Mouse (Mus musculus): ENCODE data around the gene Helz2.

The Helz2 gene

DNA sequence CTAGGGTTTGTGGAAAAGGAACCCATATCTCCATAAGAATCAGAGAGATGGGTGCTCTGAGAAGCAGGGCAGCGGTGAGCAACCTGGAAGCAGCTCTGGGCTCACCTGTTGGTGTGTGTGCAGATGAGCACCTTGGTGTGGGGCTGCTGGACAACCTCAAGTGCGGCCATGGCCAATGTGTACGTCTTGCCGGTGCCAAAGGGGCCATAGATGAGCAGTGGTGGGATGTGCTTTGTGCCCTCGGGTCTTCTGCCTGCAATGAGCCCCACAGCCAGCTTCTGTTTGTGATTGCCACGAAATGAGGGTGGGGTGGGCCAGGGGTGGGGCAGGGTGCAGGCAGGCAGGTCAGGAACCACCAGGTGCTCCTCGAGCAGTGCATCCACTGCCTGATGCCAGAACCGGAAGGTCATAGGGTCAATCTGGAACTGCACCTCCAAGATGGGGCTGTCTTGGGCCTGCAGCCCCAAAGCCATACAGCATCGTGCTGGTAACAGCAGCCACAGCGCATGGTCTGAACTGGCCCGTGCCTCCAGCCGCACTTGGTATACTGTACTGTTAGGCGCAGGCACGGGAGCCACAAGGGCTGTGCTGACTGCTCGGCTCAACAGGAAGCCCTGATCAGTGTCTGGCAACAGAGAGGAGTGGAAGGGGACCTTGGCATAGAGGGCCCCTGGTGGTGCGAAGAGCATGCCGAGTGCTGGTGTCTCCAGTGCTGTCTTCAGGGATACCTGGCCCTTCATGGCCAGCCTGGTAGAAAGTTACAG lies 4.4 kb downstream of the Helz2 start:
- no peak for DNase-seq

DNA sequence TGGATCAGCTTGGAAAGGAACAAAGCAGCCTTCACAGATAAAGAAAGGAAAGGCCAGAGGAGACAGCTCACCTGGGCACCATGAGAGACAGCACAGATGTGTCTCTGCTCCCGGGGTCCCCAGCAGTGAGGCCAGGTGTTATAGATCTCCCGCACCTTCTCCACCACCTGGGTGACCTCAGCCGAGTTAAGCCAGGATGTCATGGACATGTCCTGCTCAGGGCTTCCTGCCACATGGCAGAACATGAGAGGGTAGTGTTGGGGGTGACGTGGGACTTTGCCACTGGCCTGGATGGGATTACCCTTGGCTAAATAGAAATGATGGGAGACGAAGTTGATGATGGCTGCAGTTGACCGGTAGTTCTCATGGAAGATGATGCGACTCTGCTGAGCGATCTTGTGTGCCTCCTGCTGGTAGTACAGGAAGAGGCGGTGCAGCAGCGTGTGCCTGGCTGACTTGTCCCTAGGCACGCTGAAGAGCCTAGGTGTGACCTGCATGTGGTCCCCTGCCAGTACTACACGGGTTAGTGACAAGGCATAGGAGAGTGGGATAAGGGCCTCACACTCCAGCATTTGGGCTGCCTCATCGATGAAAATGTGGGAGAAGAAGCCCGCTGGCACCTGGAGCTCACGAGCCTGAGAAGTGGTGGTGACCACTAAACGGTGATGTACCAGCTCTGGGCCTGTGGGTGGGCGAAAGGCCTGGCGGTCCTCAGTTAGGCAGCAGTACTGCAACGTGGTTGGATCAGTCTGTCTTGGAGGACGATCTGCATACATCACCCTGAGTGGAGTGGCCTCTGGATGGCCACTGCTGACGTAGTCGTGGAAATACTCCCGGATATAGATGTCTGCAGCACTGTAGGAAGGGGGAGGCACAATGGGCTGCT lies 5.9 kb downstream of the Helz2 start:
- no peak for DNase-seq

DNA sequence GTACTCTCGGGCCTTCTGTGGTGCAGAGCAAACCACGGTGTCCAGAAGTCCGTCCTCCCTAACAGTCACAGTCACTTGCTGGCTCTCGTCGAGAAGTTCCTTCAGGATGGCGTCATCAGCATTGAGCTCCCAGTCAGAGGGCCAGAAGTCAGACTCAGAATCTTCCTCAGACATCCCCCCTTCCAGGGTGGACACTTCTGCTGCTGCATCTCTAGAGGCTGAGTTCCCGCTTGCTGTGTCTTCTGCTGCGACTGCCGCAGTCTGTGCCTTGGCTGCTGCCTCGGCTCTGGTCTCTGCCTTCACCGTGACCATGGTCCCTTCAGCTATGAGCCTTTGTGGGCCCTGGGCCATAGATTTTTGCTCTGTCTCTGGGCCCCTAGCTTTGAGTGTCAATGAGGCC lies 7.1 kb downstream of the Helz2 start:
- no peak for DNase-seq

DNA sequence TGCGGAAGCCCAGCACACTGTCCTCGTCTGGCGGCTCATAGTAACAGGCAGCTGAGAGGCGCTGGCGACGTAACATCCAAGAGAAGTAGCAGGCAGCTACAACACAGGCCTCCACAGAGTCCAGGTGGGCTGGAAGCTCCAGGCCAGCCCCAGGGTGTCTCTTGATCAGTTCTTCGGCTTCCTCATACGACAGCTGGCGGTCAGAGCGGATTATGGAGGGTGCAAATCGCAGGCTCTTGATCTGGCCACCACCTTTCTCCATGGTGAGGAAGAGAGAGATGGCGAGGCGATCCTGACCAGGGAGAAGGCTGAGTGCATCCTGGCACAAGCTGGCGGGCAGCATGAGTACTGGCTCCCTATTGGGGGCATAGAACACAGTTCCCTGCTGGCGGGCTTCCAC lies 8.4 kb downstream of the Helz2 start:
- DNase-seq: no peak

DNA sequence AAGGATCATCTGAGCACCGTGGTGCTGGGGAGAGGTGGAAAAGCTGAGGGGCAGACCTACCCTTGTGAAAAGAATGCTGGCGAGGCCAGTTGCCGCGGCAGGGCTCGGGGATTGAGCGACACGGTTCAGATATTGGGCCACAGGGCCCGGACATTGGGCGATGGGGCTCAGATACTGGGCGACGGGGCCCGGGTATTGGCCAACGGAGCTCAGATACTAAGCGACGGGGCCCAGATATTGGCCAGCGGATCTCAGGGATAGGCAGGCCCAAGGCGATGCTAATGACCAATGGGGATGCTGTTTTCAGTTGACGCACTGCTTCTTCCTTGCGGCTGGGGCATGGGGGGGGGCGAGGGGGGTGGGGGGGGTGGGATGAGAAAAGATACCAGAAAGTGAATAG lies 10.7 kb downstream of the Helz2 start:
- no peak for DNase-seq

DNA sequence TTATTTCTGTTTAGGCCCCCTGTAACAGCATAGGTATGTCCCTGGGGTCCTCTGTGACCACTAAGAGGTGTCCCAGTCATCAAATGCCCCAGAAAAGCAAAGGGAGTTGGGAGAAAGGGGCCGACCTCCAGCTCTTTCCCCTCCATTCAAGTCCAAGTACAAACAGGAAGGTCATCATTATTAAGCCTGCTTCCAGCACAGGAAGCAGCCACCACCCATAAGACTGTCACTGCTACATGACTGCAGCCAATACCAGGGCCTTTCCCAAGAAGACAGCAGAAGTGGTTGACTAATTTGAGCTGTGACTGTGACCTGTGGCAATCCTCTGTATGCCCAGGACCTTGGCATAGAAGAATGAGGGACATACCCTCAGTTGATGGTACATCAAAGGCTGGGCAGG lies 13.5 kb downstream of the Helz2 start:
- DNase-seq: no peak

DNA sequence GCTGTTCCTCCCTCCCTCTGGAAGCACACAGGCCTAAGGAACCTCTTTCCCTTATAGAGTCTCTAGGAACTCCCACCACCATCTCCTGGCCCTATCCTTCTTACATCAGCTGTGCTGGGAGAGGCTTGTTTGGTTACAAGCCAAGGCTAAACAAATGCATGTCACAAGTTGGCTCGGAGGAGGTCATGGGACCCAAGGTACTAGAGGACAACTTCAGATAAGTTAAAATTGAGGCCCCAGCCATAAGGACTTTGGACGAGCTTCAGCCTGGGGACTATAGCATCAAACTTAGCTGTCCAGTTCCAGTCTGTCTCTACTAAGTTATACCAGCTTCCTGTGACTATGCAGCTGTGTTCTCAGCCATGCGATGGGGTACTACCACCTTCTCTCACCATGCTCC lies 14.7 kb downstream of the Helz2 start:
- no peak for DNase-seq

DNA sequence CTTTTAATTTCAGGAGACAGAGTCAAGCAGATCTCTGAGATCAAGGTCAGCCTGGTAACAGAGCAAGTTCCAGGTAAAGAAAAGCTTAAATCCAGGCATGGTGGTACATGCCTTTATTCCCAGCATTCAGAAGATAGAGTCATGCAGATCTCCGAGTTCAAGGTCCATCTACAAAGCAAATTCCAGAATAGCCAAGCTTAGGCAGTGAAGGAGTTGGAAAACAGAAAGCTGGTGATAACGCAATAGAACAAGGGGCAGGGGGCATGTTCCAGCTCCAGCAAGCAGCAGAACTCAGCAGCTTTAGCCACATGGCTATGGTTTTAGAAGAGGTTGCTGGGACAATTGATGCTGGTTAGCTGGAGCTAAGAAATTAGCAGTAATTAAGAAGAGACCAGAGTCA lies 16.8 kb downstream of the Helz2 start:
- DNase-seq: no peak

DNA sequence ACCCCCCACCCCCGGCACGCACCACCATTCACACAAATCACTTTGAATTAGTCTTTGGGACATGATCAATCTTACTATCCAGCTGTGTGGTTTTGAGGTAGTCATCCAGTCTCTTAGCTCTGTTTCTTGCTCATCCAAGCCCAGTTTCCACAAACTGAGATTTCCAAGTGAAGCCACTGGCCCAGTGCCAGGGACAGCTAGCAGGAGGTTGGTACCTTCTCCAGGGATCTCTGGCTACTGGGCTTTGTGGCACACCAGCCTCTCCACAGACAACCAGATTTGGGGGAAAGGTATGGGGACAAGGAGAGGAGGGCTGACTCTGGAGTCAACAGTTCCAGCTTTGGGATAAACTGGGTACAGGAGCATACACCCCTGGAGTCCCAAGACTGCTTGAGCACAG lies 21.5 kb downstream of the Helz2 start:
- DNase-seq: peak; percentile 32

DNA sequence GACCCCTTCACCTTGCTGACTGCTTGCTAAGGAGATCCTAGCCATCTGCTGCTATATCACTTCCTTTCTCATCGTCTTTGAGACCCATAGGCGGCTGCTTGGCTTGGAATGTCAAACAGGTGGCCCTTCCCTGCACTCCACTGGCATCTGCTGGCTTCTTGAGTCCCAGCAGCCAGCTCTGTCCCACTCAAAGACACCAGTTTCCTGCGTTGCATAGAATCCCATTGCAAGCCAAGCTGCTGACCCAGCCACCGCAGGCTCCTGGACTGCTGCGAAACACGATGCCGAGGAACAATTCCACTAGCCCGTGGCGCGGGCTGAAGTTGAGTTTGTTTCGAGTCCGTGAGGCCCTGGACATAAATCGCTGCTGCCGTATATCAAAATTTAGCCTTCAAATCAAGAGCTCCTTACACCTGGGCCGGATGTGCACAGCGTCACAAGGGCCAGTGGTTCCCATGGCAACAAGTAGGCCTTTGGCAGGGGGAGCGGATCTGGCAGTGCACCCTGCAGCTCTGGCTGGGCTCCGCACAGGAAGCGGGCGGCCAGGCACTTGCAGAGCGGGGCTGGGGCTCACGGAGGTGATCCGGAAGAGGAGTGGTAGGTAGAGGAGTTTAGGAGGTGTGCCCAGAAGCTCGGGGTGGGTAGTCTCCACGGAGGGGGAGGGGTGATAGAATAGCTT lies 22.1 kb downstream of the Helz2 start, which contains the start of gene Fndc11:
Fndc11 (plus strand) TSS at position 476 of the 679 bp plus-strand sequence.
- peak; percentile 53 for DNase-seq

DNA sequence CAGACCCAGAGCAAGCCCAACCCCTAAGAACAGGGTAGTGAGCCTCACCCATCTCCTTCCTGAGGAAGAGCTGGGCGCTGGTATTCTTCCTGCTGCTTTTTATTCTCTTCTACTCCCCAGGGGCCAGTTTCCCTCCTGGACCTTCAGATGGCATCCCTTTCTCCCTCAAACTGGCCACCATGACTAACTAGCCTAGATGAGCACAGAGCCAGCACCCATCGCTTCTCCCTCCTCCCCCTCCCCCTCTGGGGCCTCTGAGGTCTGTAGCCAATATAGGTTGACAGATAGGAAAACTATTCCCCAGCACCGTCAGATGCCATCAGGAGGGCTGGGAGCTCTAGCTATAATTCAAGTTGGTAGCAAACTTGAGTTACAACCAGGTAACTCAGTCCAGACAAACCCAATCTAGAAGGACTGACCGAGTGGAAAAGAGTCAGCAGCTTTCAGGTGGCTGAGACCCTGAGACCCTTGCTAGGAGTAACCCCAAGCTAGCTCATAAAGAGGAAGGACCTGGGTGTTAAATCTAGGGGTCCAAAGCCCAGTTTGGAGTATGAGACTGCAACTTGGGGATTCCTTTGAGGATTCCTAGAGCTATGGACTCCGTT lies 22.8 kb downstream of the Helz2 start:
- DNase-seq: no peak

DNA sequence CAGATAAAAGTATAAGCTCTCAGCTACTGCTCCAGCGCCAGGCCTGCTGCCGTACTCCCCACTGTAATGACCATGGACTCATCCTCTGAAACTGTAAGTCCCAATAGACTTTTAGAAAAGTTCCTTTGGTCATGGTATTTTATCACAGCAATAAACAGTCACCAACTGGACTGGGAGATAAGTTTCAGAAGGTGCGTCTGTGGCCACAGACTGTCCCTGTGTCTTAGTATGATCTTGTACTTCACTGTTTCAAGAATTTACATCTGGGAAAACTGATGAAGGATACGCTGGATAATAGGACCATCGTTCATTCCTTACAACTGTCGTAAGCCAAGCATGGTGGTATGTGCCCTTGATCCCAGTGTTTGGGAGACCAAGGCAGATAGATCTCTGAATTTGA lies 25.8 kb downstream of the Helz2 start:
- DNase-seq: no peak

DNA sequence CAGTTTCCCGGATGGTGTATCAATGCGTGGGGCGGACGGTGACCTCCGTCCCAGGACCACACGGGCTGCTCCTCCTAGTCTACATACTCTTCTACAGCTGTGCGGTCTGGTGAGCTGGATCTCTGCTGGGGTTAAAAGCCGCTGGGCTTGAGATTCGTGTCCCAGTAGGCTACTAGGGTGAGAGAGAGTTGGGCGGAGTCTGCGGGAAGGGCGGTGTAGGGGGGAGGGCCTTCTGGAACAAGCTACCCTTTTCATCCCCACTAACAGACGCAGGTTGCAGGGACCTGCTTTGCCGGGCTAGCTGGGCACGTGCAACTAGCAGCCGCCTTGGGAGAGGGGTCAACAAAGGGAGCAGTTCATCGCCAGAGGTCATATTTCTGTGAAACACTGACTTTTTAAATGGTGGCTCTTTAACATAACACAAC lies 28.8 kb downstream of the Helz2 start, which contains the start of gene Srms:
Srms (minus strand) TSS at position 165 of the 425 bp plus-strand sequence.
- DNase-seq: no peak

DNA sequence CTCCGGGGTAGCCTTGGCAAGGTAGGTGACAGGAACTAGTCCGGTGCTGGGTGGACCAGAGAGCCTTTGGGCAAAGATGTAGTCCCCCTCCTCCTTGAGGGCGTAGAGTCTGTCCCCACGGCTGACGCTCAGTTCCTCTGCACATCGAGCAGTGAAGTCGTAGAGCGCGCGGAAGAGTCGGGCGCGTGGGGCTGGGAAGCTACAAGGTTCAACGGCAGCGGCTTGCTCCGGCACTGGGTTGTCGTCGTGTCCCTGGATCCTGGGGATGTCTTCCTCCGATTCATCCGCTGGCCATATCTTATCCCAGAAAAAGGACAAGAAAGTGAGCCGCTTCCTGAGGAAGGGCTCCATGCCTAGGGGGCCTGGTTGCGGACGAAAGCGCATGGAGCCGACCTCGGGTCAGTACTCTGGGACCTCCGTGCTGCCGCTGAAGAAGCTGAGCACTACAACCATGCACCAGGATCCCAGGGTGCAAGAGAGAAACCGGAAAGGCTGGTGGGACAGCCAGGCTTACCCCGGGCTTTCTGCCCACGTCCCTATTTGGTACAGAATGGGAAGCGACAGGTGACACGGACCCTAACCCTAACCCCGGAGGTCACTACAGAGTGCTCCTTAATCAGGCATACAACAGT lies 29.3 kb downstream of the Helz2 start:
- no peak for DNase-seq

DNA sequence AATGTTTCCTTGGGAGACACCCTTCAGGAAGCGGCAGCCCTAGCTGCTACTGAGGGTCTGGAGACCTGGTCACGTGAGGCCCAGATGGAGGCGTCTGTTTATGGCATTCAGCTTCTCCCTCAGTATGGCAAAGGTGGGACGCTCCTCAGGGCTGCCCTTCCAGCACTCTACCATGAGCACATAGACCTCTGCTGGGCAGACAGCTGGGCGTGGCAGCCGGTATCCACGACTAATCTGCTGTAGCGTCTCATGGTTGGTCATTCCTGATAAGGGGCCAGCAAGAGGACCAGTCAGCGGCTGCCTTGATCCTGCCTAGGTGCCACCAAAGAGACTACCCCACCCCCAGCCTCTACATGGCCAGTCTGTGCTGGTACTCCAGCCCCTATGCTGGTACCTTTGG lies 35.7 kb downstream of the Helz2 start:
- no peak for DNase-seq

DNA sequence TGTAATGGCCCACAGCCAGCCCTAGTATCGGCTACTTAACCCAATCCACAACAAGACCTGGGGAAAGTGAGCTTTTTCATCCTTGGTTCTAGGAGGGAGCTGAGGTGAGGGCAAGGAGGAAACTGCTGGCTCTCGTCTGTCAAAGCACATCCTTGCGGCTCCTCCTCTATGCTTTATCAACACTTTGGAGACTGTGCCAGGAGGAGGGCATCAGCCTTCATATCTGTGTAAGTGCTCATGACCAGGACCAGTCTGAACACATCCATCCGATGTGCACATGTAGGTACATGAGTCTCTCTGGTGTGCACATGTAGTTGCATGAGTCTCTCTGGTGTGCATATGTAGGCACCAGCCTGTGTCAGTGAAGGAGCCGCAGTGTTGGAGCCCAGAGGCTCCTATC lies 36.1 kb downstream of the Helz2 start:
- DNase-seq: no peak

DNA sequence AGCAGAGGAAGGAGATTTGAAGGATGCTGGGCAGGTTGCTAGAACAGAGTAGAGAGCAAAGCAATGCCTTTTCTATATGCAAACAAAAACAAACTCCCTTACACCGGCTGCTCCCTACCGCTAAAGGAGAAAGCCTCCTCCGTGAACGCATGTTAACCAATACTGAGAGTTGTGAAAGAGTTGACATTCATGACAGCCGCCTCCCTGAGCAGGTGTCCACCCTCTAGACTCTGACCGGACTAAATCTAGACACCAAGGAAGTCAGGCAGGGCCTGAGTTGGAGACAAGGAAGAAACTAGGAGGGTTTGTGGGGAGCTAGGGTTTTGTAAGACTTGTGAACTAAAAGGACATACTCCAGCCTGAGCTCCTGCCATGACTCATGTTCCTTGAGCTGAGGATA lies 38.9 kb downstream of the Helz2 start:
- no peak for DNase-seq

DNA sequence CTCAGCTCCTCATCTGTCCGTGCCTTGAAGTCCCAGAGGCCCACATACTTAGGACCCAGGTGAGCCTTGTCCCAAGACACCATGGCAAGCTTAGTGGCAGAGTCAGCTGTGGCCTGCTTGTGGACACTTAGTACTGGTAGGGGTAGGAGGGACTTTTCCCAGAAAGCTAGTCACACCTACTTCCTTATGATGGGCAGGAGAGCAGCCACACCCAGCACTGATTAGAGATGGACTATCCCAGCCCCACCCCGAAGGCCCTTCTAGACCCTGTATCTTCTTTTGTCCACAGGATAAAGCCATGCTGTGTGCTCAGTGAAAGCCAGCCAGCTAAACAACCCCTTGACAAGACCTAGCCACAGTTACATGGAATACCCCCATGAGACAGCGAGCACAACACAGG lies 39.4 kb downstream of the Helz2 start, which contains the start of gene Ptk6:
Ptk6 (minus strand) TSS at position 368 of the 400 bp plus-strand sequence.
- DNase-seq: no peak

DNA sequence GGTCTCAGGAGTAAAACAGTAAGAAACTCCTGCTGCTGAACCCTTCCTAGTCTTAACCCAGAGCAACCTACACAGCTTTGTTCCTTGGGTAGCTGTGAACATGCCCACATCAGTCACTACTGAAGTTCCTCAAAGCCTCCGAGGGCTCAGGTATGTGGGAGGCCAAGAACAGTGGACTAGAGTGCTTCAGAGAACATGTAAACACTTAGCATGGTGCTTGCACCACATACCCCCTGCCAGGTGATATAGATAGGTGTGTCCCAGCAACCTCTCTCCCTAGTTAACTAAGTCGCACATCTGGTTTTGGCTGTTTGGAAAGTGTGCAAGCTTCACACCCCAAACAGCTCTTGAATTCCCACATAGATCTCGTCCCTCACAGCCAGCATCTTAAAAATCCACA lies 40.2 kb downstream of the Helz2 start:
- DNase-seq: no peak

DNA sequence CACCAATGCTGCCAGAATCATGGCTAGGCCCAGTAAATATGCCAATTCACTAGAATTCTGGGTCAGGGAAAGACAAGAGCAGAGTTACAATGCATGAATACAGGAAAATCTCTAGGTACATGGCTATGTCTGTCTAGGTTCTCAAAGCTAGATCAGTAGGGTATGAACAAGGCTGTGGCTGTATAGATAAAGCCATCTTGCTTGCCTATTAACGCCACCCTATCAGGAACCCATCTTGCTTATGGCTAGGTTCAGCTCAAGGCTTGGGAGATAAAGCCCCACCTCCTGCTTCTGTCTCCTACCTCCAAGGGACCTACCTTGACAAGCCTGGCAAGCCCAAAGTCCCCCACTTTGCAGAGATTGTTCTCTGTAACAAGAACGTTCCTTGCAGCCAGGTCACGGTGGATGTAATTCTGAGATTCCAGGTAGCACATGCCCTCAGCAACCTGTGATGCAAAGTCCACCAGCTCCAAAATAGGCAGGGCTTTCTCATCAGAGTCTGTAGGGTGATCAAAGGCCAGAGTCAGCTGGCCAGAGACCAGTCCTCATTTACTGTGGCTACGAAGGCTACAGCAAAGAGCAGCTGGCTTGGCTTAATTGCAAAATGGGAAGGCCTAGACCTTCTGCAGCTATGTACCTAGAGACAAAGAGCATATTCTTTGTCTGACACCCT lies 45.1 kb downstream of the Helz2 start:
- no peak for DNase-seq

DNA sequence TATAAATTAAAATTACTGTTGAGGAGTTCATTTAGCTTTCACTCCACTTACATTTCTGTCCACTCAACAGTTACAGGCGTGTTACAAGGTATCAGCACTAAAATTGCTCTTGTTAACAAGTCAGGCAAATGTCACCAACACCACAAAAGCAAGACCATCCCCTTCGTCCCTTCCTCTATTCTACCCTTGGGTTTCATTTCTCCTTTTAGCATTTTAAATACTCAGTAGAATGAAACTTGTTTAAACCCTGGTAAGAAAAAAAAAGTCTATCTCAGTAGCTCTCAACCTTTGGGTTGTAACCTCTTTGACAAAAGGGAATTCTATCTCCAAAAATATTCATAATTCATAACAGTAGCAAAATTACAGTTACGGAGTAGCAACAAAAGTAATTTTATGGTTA lies 48.8 kb downstream of the Helz2 start:
- DNase-seq: no peak

DNA sequence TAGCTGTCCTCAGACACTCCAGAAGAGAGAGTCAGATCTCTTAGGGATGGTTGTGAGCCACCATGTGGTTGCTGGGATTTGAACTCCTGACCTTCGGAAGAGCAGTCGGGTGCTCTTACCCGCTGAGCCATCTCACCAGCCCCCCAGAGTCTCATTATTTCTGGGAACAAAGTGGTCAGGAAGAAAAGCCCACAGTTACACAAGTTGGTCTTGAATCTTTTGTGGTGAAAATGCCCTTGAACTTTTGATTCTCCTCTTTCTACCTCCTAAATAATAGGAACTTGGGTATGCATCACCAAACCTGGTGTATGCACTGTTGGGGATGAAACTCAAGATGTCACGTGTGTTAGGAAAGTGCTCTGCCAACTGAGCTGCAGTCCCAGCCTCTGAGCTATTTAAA lies 49.9 kb downstream of the Helz2 start:
- DNase-seq: no peak

All from right cerebral cortex, postnatal 4 days (tissue).